Mouse (Mus musculus): Measurements from ENCODE around the gene Akr1a1.
"Not testable (repeated sequence)": the region's sequence is repeated elsewhere in the genome, so short reads cannot be mapped to it uniquely, and the experiment has no call there.

Gene Akr1a1

GRCm38 (mm10) chr4:116650924-116651796 is at the start of gene Akr1a1:
Gene Akr1a1, minus strand, starts transcription at chr4:116651680.
- DNase-seq: peak; percentile 95

- no peak for DNase-seq
These were observed 49.5 kb upstream of the Akr1a1 start for GRCm38 (mm10) chr4:116700964-116701363.

- no peak for DNase-seq
These were observed 47.3 kb upstream of the Akr1a1 start for GRCm38 (mm10) chr4:116698693-116699342.

- DNase-seq: no peak
These were observed 42.3 kb upstream of the Akr1a1 start for GRCm38 (mm10) chr4:116693785-116694184.

- no peak for DNase-seq
These were observed 40.7 kb upstream of the Akr1a1 start for GRCm38 (mm10) chr4:116692146-116692545.

- no peak for DNase-seq
These were observed 37.9 kb upstream of the Akr1a1 start for GRCm38 (mm10) chr4:116689309-116689876.

GRCm38 (mm10) chr4:116687041-116687440 is 35.6 kb upstream of the Akr1a1 start:
- DNase-seq: no peak

GRCm38 (mm10) chr4:116685402-116686061 is 34.1 kb upstream of the Akr1a1 start, which contains the start of gene Prdx1:
Gene Prdx1, plus strand, starts transcription at chr4:116685544.
- DNase-seq: peak; percentile 84

GRCm38 (mm10) chr4:116684665-116685064 is 33.2 kb upstream of the Akr1a1 start:
- DNase-seq: no peak

GRCm38 (mm10) chr4:116683957-116684356 is 32.5 kb upstream of the Akr1a1 start:
- DNase-seq: no peak

- not testable (repeated sequence) for DNase-seq
These were observed 29.0 kb upstream of the Akr1a1 start for GRCm38 (mm10) chr4:116680521-116680920.

- no peak for DNase-seq
These were observed 27.7 kb upstream of the Akr1a1 start for GRCm38 (mm10) chr4:116679141-116679540.

- no peak for DNase-seq
These were observed 26.3 kb upstream of the Akr1a1 start for GRCm38 (mm10) chr4:116677808-116678207.

GRCm38 (mm10) chr4:116676027-116676426 is 24.5 kb upstream of the Akr1a1 start:
- no peak for DNase-seq

- not testable (repeated sequence) for DNase-seq
These were observed 23.3 kb upstream of the Akr1a1 start for GRCm38 (mm10) chr4:116674761-116675160.

GRCm38 (mm10) chr4:116672785-116673184 is 21.3 kb upstream of the Akr1a1 start:
- no peak for DNase-seq

- DNase-seq: no peak
These were observed 17.8 kb upstream of the Akr1a1 start for GRCm38 (mm10) chr4:116669291-116669690.

- DNase-seq: no peak
These were observed 16.7 kb upstream of the Akr1a1 start for GRCm38 (mm10) chr4:116668145-116668544.

- no peak for DNase-seq
These were observed 15.1 kb upstream of the Akr1a1 start for GRCm38 (mm10) chr4:116666625-116667024.

- no peak for DNase-seq
These were observed 10.5 kb upstream of the Akr1a1 start for GRCm38 (mm10) chr4:116661998-116662397.

GRCm38 (mm10) chr4:116660829-116661228 is 9.3 kb upstream of the Akr1a1 start:
- no peak for DNase-seq

GRCm38 (mm10) chr4:116659916-116660315 is 8.4 kb upstream of the Akr1a1 start:
- not testable (repeated sequence) for DNase-seq

GRCm38 (mm10) chr4:116659474-116659873 is 8.0 kb upstream of the Akr1a1 start:
- no peak for DNase-seq

Data from right cerebral cortex, adult 18-20 months (tissue).